Mouse (Mus musculus): Measurements from ENCODE around the gene Abhd14b.

DNA sequence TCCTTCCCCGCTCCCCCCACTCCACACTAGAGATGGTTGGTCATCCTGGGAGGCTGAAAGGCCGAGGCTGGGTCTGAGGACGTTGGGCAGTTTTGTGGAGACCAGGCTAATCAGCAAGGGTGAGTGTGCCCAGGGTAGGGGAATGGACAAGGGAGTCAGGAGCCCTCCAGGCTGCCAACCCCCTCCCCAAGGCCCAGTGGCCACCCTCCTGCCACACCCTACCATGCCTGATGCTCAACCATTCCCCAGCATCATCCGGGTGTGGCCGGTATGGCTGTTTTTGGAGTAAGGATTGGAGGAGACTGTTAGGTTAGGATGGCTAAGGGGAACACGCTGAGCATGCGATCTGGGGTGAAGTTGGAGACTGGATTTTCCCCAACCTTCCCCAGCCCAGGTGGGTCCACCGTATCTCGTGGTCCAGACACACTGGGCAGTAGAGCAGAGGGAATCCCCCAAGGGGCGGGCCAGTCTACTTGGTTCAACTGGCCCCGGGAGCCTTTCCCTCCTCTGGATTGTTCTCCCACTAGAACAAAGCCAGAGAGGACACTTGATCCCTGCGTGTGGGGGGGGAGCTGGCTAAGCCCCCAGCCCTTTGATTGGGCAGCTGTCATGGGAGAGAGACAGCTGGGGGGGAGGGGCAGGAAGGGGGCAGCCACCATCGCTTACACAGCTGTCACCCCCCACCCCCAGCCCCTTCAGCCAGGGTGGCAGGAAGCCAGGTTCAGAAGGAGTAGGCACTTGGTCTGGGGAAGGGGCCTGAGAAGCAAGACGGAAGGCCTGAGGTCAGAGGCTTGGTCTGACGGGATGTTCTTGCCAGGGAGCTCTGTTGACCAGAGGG lies 9.3 kb downstream of the Abhd14b start:
- TF ChIP-seq EP300 (IDR thresholded peaks at IDR 0.05; ENCODE audit: low read depth): no peak
- TF ChIP-seq CTCF (IDR thresholded peaks at IDR 0.05; ENCODE audit: low read depth): no peak

Measured in liver, embryonic 14.5 days (tissue).